Mouse (Mus musculus): ENCODE measurements at regions not wholly inside any gene's neighbourhood (a gene's known extent, or its start where the extent isn't known, plus 50 kb on each side); places are given as distances from the start of the nearest gene placed in this dataset.

DNA sequence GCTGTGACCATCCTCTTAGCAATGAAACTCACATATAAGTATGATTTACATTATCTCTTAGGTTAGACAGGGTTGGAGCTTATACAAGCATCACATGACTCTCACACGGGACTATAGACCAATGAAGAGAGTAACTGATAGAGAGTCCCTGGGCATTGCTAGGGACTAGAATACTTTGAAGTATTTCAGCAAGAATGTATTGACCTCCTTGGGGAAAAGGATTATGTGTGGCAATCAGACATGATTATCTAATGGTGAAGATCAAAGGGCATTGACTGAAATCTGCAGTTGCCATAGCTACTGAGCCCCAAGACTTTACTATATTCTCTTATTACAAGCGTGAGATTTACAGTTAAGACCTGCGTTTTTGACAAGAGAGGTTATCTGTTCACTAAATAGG lies 183.4 kb upstream of the Tas2r134 start:
- TF ChIP-seq ZC3H11A (IDR thresholded peaks at IDR 0.05; ENCODE audit: borderline replicate concordance, low read depth, low read length) (no peak), ZNF384 (IDR thresholded peaks at IDR 0.05; ENCODE audit: low read depth, low read length) (no peak), CHD2 (IDR thresholded peaks at IDR 0.05; ENCODE audit: low read depth, low read length) (no peak)

All from ES-E14 (cell line).